Mouse (Mus musculus): Measurements from ENCODE around the gene Shank1.

- no peak for TF ChIP-seq POLR2A (IDR thresholded peaks at IDR 0.05; ENCODE audit: control insufficient read depth, low read depth, low read length)
- no peak for TF ChIP-seq CTCF (IDR thresholded peaks at IDR 0.05; ENCODE audit: control insufficient read depth, insufficient read depth, insufficient replicate concordance, low read depth, low read length)
These were observed 33.4 kb upstream of the Shank1 start for GRCm38 (mm10) chr7:44276461-44277249.

Measured in testis, adult 2 months (tissue).